Mouse (Mus musculus): Measurements from ENCODE around the gene Trib3.

GRCm38 (mm10) chr2:152336856-152337255 lies 7.0 kb downstream of the Trib3 start:
- TF ChIP-seq CTCF (IDR thresholded peaks at IDR 0.05; ENCODE audit: control insufficient read depth, insufficient read depth, low read length) (no peak), POLR2A (IDR thresholded peaks at IDR 0.05; ENCODE audit: borderline replicate concordance, control insufficient read depth, low read depth, low read length) (no peak)

All from bone marrow, adult 2 months (tissue).